Comparison of ENCODE assay signal across 12 mouse cellular contexts in the genomic region with DNA sequence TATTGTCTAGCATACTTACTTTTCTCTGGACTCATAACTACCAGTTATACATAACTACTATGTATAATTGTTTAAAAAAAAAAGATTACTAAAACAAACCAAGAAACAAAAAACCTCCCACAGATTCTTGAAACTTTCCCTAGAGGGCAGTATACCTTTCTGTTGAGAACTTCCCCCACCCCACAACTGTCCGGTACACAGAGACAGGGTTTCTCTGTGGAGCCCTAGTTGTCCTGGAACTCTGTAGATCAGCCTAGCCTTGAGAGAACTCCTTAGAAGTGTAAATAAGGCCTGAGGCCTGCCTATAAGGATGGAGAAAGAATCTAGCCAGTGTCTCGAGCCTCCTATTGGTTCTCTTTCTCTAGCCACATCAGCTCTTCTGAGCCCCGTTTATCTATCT. TPM values are rescaled to one million over a fixed set of nuclear protein-coding genes. Genes with fewer than 3 reads are reported as not detected.
DNase-seq lines count a peak whose midpoint lies in the region; ATAC-seq and TF ChIP-seq lines count a peak whose summit lies in the region.
"Had no signal": no experiment of that assay in that cellular context is flagged by ENCODE, and none has a peak within 500 bp of the region (broad histone marks: within the 10 kb centered on the region; RNA-seq: fewer than 3 reads in every experiment).

No protein-coding gene starts in this region.

- TF ChIP-seq CTCF in lung, embryonic 14.5 days (IDR thresholded peaks at IDR 0.05; ENCODE audit: low read depth), result peak; percentile 46
- peak; percentile 40; the same call in 1 of the 2 replicates for TF ChIP-seq CTCF in brain, embryonic 14.5 days (IDR thresholded peaks at IDR 0.05; ENCODE audit: borderline replicate concordance, extremely low read depth, insufficient read depth, insufficient read length)

- H3K4me3 ChIP-seq in lung, embryonic 14.5 days (ENCODE audit: low read depth, low read length), result no peak overlapping the region
- H3K4me3 ChIP-seq: erythroblast, embryonic 14.5 days had no signal

- intact Hi-C loops in heart, postnatal 36 days (cut with DNase I), result loop anchor here (1.0 to 2.0 kb wide), 2 partner anchors 31 to 56 kb away; no protein-coding TSS in a partner anchor

- ATAC-seq in lung, embryonic 14.5 days (ENCODE audit: insufficient read depth), result no peak; the same call in 1 of the 2 replicates
- peak; percentile 74 for ATAC-seq in megakaryocyte progenitor cell, adult 5-6 weeks (replicated peaks; ENCODE audit: poor library complexity)

- H3K36me3 ChIP-seq in lung, embryonic 14.5 days (ENCODE audit: insufficient read depth), result no peaks in the 10 kb centered on the region
- H3K36me3 ChIP-seq: G1E had no signal

- TF ChIP-seq POLR2A in brain, embryonic 14.5 days (IDR thresholded peaks at IDR 0.05; ENCODE audit: borderline replicate concordance, extremely low read depth, insufficient read depth, insufficient read length, poor library complexity, severe bottlenecking), result no peak

- DNase-seq in heart, adult 11 months, result peak; percentile 82
- no peak for DNase-seq in heart, postnatal 36 days
- peak; percentile 67 for DNase-seq in lung, embryonic 14.5 days
- DNase-seq in lung, postnatal 14 days, result no peak
- DNase-seq in brain, embryonic 14.5 days (ENCODE audit: low read depth), result peak; percentile 30
- no peak for DNase-seq in natural killer cell, adult 2 months (ENCODE audit: low spot score in 2 of 2)
- DNase-seq in cerebellum, postnatal 25 days, result no peak

- no peaks in the 10 kb centered on the region for H3K27me3 ChIP-seq in lung, embryonic 14.5 days (ENCODE audit: insufficient read depth, low read length)

- no peaks in the 10 kb centered on the region for H3K9me3 ChIP-seq in lung, embryonic 14.5 days (ENCODE audit: low read depth, low read length)
- H3K9me3 ChIP-seq: G1E had no signal

- no peak overlapping the region for H3K27ac ChIP-seq in lung, embryonic 14.5 days (ENCODE audit: low read depth)

- peaks cover 8% of the 10 kb centered on the region; the same call in 1 of the 2 replicates for H3K4me1 ChIP-seq in lung, embryonic 14.5 days (ENCODE audit: insufficient read depth)

- H3K4me2 ChIP-seq in lung, embryonic 14.5 days, result no peak overlapping the region

- no peak overlapping the region for H3K9ac ChIP-seq in lung, embryonic 14.5 days

- 32% methylated on average over 3 of the region's 3 CpGs for WGBS in lung, embryonic 14.5 days

RNA-seq across cellular contexts. Expression of a gene that starts 13.7 kb away (rescaled TPM):
- total RNA-seq in heart, postnatal 36 days (2021), result under 1 TPM in 1 of 2 experiments, not detected in 1; 0.44 TPM
- 0.24 and 0.49 TPM in 2 replicates for polyA plus RNA-seq in lung, embryonic 14.5 days (2014; fragmentation: Nextera tagmentation; extraction: Ambion mirVana)
- polyA plus RNA-seq in brain, embryonic 14.5 days (2012; rRNA removed), result 1.1 and 5.1 TPM in 2 replicates
- total RNA-seq in megakaryocyte progenitor cell, adult 5-6 weeks (2015), result not detected in 2 replicates
- total RNA-seq in megakaryocyte progenitor cell, adult 5-6 weeks (2017), result not detected in 2 replicates
- total RNA-seq: G1E; megakaryocyte-erythroid progenitor cell, adult 5-6 weeks had no signal
- polyA plus RNA-seq: erythroblast, embryonic 14.5 days; G1E; heart, embryonic 14.5 days had no signal

RNA-seq across cellular contexts. Expression of a gene that starts 13.9 kb away (rescaled TPM):
- 1,000 to 10,000 TPM; 1,165 to 1,188 TPM for total RNA-seq in heart, postnatal 36 days (2021)
- polyA plus RNA-seq in lung, embryonic 14.5 days (2014; fragmentation: Nextera tagmentation; extraction: Ambion mirVana), result 281 and 304 TPM in 2 replicates
- polyA plus RNA-seq in brain, embryonic 14.5 days (2012; rRNA removed), result 272 and 337 TPM in 2 replicates
- 154 and 160 TPM in 2 replicates for total RNA-seq in megakaryocyte progenitor cell, adult 5-6 weeks (2015)
- total RNA-seq in megakaryocyte progenitor cell, adult 5-6 weeks (2017), result 63.2 and 69.4 TPM in 2 replicates

RNA-seq across cellular contexts. Expression of a gene that starts 31.8 kb away (rescaled TPM):
- total RNA-seq in heart, postnatal 36 days (2021), result 100 to 1,000 TPM; 222 to 295 TPM
- polyA plus RNA-seq in lung, embryonic 14.5 days (2014; fragmentation: Nextera tagmentation; extraction: Ambion mirVana), result 5.7 and 6.0 TPM in 2 replicates
- 10.0 and 22.6 TPM in 2 replicates for polyA plus RNA-seq in brain, embryonic 14.5 days (2012; rRNA removed)
- total RNA-seq in megakaryocyte progenitor cell, adult 5-6 weeks (2015), result 12.8 and 14.4 TPM in 2 replicates
- 7.1 and 8.5 TPM in 2 replicates for total RNA-seq in megakaryocyte progenitor cell, adult 5-6 weeks (2017)
- polyA plus RNA-seq: erythroblast, embryonic 14.5 days; G1E had no signal

RNA-seq across cellular contexts. Expression of a gene that starts 49.5 kb away (rescaled TPM):
- under 1 TPM in 1 of 2 experiments, not detected in 1; 0.08 TPM for total RNA-seq in heart, postnatal 36 days (2021)
- 0.13 and 0.23 TPM in 2 replicates for polyA plus RNA-seq in lung, embryonic 14.5 days (2014; fragmentation: Nextera tagmentation; extraction: Ambion mirVana)
- polyA plus RNA-seq in brain, embryonic 14.5 days (2012; rRNA removed), result 0.03 and 0.09 TPM in 2 replicates
- not detected in 2 replicates for total RNA-seq in megakaryocyte progenitor cell, adult 5-6 weeks (2015)
- 0.12 and 0.17 TPM in 2 replicates for total RNA-seq in megakaryocyte progenitor cell, adult 5-6 weeks (2017)
- polyA plus RNA-seq: erythroblast, embryonic 14.5 days; G1E had no signal

RNA-seq across cellular contexts. Expression of a gene that starts 50.5 kb away (rescaled TPM):
- total RNA-seq in heart, postnatal 36 days (2021), result 1 to 10 TPM in 1 of 2 experiments, under 1 TPM in 1; 0.69 to 1.2 TPM
- 2.0 and 2.2 TPM in 2 replicates for polyA plus RNA-seq in lung, embryonic 14.5 days (2014; fragmentation: Nextera tagmentation; extraction: Ambion mirVana)
- polyA plus RNA-seq in brain, embryonic 14.5 days (2012; rRNA removed), result 9.8 and 16.7 TPM in 2 replicates
- total RNA-seq in megakaryocyte progenitor cell, adult 5-6 weeks (2015), result 2.0 and 4.2 TPM in 2 replicates
- total RNA-seq in megakaryocyte progenitor cell, adult 5-6 weeks (2017), result 1.0 and 4.8 TPM in 2 replicates

Comparison
In these comparisons a context has a peak if more than half of its experiments do, and no peak if none do; other contexts are left out.
1. DNase-seq: peak in heart, adult 11 months (single experiment), lung, embryonic 14.5 days (single experiment) and brain, embryonic 14.5 days (single experiment); none in heart, postnatal 36 days (0 of 2), lung, postnatal 14 days (single experiment), natural killer cell, adult 2 months (0 of 2) and cerebellum, postnatal 25 days (0 of 2).
2. RNA of a gene that starts 13.9 kb away (total RNA-seq): 1,165 to 1,188 TPM in heart, postnatal 36 days; 63.2 to 160 TPM in megakaryocyte progenitor cell, adult 5-6 weeks; every median in the first group is over 4 times any median in the second.
3. RNA of a gene that starts 31.8 kb away (total RNA-seq): 222 to 295 TPM in heart, postnatal 36 days; 7.1 to 14.4 TPM in megakaryocyte progenitor cell, adult 5-6 weeks; every median in the first group is over 10 times any median in the second.